Mouse (Mus musculus) cerebellum, postnatal 36 days (tissue): ENCODE results near the gene Egln1.

Experiments
- DNase-seq, 2 experiments: peaks; one replicate each; pipeline ENCODE4 v3.0.0; 2021 to 2022; ENCODE audit warnings: mixed read lengths in 2 of 2

Egln1 gene

GRCm38 (mm10) chr8:124949209-124950068 is at the start of gene Egln1:
Egln1 (minus strand) TSS chr8:124949324.
- peak; percentile 72 to 83 for DNase-seq

DNA sequence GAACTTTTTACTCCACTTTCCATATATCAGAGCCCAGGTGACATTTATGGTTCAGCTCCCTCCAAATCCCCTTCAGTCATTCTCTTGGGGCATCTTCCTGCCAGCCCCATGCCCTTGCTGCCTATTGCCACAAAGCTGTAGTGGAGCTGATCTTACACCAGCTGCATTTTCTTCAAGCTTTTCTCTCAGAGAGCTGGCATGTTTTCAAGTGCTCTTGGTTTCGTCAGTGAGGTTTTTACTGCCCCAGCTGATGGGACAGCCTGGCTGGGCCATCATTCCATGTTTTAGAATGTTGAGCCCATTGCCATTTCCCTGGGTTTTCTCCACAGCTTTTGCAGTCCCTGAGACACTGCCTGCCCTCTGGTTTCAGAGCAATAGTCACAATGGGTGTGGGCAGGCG is 46.7 kb upstream of the Egln1 start:
- DNase-seq, result no peak

DNA sequence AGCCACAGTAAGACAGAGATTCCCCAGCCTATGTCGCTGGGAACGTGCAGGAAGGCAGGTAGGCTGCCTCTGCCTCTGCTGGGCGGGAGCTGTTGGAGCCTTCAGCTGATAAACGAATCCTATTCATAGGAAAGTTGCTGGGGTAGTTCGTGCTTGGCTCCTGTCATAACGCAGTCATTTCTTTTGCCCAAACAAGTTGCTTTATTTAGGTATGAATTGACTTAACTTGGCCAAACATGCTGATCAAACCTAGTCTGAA is 42.5 kb upstream of the Egln1 start:
- no peak for DNase-seq

- no peak for DNase-seq
These were observed 42.0 kb upstream of the Egln1 start for GRCm38 (mm10) chr8:124990923-124991667.

DNA sequence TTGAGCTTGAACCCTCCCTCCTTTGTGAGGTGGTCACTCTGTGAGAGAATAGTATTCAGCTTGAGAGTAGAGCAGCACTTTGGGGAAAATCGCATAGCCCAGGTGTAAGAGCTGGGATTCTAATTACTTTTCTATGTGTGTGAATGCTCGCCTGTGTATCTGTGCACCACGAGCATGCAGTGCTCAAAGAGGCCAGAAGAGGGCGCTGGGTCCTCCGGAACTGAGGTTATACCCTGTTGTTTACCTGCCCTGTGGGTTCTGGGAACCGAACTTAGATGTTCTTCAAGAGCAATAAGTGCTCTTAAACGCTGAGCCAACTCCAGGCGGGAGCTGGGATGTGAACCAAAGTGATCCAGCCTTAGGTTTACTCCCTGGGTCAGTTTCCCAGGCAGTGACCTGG is 31.7 kb upstream of the Egln1 start:
- DNase-seq, result no peak

GRCm38 (mm10) chr8:124980036-124980435 is 30.9 kb upstream of the Egln1 start:
- no peak for DNase-seq

DNA sequence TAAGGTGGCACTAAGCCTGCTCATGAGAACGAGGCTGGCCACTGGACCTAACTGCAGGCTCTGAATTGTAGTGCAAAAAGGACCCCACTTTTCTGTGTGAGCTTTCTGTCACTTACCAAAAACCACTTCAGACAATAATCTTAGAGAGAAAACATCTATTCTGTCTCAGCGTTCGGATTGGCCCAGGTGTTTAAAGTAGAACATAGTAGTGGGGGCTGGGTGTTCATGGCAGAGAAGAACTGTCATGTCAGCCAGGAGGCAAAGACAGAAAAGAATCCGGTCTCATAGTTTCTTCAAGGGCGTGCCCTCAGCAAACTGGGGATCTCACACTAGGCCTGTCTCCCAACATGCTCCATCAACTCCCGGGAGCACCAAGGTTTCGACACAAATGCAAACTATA is 28.9 kb upstream of the Egln1 start:
- no peak for DNase-seq

- DNase-seq, result no peak
These were observed 27.1 kb upstream of the Egln1 start for GRCm38 (mm10) chr8:124976211-124976610.

- DNase-seq, result no peak
These were observed 25.1 kb upstream of the Egln1 start for GRCm38 (mm10) chr8:124974254-124974653.

DNA sequence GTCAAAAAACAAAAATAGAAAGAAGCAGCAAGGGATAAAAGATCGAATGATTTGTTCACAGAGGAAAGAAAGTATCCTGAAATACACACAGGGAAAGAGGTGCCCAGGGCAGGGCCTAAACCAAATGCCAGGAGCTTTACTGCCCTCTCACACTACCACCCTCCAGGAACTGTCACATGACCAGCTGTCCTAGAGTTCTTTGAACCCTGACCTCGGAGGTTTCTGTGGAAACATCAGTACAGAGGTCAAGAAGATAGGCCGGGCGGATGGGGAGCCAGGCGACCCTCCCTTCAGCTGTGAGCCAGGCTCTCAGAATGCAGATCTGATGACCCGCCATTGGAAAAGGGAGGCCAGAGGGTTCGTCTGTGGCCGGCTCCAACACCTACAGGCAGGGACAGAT is 24.1 kb upstream of the Egln1 start:
- DNase-seq, result no peak

DNA sequence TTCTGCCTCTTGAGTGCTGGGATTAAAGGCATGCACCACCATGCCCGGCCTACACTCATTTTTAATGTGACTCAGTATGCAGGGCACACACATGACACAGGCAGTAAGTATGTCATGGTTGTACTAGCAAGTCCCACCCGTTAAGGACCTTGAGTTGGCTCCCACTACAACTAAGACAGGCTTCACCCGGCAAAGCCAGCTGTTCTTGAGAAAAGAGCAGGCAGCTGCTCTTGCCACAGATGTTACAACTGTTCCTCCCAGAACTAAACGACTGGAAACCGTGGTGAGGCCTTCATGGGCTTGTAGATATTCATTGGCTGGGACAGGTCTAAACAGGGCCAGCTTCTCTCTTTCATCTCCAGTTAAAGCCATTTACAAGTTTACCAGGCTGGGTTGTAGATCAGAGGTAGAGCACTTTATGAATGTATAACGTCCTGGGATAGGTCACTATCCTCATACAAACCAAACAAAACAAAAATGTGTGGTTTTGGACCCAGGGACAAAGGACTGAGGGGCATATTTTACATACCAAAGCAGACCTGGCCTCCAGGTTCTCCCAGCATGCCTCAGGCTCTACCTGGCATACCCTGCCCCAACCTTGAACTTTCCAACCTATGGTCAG is 21.3 kb upstream of the Egln1 start:
- no peak for DNase-seq

- DNase-seq, result no peak
These were observed 15.8 kb upstream of the Egln1 start for GRCm38 (mm10) chr8:124964966-124965365.

DNA sequence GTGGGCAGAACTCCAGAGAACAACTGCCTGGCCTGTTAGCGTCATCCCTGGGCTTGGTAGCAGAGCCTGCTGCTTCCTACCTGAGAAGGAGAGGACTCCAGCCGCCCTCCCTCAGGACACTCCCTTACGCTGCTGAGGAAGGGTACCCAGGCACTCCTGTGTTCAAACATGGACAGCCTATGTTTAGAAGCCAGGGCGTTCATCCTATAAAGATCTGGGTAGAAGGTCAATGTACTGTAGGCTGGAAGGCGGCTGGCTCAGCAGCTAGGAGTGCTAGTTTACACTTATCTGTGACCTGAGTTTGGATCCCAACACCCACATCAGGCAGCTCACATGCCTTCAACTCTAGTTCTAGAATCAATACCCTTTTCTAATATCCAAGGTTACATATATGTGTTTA is 14.1 kb upstream of the Egln1 start:
- no peak for DNase-seq

GRCm38 (mm10) chr8:124960226-124960880 is 11.2 kb upstream of the Egln1 start:
- no peak for DNase-seq

- DNase-seq, result no peak
These were observed 10.5 kb upstream of the Egln1 start for GRCm38 (mm10) chr8:124959462-124960225.

DNA sequence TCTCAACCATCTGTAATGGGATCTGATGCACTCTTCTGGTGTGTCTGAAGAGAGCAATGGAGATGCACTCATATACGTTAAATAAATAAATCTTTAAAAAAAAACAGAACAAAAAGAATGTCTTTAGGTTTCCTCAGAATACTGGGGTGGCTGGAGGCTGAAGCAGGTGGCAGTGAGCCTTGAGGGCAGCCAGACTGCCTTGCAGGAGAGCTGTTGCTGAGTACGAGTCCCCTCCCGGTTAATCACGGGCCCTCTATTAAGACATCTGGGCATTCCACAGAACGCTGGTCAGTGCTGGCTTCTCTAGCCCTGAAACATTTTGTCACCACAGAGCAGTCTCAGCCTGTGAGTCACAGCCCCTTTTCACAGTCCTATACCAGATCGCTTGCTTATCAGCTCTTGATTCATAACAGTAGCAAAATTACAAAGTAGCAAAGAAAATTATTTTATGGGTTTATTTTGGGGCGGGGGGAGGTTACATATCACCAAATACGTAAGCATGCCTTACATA is 5.5 kb upstream of the Egln1 start:
- DNase-seq, result no peak

- no peak for DNase-seq
These were observed 4.1 kb upstream of the Egln1 start for GRCm38 (mm10) chr8:124953188-124953587.

DNA sequence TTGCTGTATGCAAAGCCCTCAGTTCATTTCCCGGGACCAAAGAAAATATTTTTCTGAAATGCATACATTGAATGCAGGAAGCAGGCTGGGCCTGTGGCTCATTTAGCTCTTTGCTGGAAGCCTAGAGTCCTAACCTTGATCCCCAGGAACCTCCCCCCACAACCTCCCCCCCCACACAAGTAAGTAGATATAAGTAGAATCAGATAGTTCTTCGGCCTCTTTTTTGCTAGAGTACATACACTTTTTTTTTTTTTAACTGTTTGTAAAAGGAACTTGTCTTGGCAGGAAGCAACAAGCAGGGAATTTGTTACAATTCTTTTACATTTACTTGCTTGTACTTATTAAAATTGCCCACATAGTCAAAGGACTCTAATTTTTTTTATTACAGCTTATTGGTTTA is 1.7 kb upstream of the Egln1 start:
- no peak for DNase-seq

GRCm38 (mm10) chr8:124950069-124950456 is 939 bp upstream of the Egln1 start:
- no peak for DNase-seq

DNA sequence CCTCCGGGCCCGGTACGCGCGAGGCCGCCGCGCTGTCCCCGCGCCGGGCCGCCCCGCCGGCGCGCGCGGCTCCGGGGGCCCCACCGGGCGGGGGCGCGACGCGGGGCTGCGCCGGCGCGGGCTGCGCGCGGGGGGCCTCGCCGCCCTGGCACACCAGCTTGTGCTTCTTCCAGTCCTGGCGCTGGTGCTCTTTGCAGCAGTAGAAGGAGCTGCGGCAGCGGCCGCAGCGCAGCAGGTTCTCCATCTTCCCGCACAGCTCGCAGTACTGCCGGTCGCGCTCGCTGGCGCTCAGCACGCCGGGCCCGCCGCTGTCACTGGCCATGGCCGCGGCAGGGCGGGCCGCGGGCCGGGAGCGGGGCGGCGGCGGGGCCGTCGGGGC is 402 bp downstream of the Egln1 start:
- DNase-seq, result peak; percentile 47 to 48

GRCm38 (mm10) chr8:124947865-124948732 is 1.0 kb downstream of the Egln1 start:
- peak; percentile 62 to 66 for DNase-seq
